Mouse (Mus musculus): Measurements from ENCODE around the gene Egfr. TPM values are rescaled to one million over a fixed set of nuclear protein-coding genes. Genes with fewer than 3 reads are reported as not detected.
A peak's percentile ranks its signal among the peaks of the same experiment; 100 is the strongest.

The Egfr gene
- total RNA-seq, 2 experiments from 2014 or later: 20.4 to 25.1 TPM

DNA sequence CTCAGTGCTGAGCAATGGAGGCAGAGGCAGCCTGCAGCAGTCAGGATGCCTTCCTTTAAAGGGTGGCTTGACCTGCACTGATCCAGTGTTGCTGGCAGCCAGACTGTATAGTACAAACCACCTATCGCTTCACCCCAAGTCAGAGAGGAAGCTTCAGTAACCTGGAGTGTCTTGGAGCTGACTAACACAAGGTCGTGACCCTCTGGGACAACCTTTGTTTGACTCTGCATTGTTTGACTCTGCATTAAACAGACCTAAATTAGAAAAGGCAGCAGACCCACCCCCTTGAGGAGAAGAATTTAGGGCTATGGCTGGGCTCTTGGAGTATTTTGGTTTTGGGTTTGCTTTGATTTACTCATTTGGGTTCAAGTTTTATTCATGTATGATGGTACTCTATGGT, 117.5 kb downstream of the Egfr start:
- intact Hi-C loops (cut with DNase I; ENCODE audit: low total_unique reads): loop anchor here (10.0 kb wide), 1 partner anchor 115 kb away; the partner anchor contains the start of gene Egfr
- DNase-seq: no peak

DNA sequence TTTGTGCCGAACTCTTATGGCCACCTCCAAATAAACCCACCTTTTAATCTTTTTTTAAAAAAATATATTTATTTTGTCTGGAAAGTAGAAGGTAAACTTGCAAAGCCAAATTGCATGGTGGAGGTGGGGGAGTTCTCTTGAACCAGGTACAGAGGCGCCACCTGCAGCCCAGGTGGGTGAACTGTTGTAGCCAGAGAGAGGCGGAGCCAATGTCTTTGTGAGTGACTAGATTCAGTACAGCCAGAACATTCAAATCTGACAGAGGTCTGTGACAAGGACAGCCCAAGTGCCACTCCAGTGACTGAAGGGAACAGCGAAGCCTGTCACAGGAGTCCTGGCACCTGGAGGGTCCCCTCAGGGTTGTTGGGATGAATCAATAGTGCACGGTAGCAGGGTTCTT, 119.1 kb downstream of the Egfr start:
- intact Hi-C loops (cut with DNase I; ENCODE audit: low total_unique reads): no loop called here

DNA sequence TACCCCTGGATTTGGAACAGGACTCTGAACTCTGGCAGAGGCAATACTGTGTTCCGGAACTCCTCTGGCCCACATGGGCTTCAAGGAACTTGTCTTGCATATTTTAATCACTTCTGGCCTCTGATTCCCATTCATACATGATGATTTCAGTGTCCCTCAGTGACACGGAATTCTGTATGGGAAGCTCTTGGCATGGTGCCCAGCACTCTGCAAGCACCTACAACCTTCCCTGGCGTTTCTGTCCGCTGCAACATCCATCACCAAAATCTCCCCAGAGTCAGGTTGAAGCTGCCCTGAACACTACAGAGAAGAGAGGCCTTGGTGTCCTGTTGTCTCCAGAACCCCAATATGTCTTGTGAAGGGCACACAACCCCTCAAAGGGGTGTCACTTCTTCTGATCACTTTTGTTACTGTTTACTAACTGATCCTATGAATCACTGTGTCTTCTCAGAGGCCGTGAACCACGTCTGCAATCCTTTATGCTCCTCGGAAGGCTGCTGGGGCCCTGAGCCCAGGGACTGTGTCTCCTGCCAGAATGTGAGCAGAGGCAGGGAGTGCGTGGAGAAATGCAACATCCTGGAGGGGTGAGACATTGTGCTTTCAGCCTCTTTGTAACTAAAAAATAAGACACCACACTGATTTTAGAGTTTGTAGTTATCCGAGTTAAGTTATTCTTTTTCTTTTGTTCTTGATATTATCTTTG, 125.8 kb downstream of the Egfr start:
- intact Hi-C loops (cut with DNase I; ENCODE audit: low total_unique reads): no loop called here
- DNase-seq: peak; percentile 22

More for the DNA sequence above, 119.1 kb downstream of the Egfr start:
- peak; percentile 13 for DNase-seq

DNA sequence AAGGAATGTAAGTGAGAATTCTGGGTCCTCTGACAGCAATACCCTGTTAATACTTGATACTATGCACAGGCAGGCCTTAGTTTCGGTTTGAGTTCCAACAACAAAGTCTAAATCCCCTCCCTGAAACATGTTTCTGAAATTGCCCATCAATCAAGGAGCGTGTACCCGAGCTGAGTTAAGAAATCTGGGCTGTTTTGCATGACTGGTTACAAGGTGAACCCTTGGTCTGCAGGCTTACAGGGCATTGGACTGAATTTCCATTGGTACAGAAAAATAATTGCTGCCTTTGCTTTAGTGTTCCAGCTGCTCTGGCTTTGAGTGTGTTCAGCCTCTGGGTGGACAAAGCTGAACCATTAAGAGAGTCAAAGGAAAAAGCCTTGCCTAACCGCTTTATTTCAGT, 129.9 kb downstream of the Egfr start:
- no peak for DNase-seq
- intact Hi-C loops (cut with DNase I; ENCODE audit: low total_unique reads): no loop called here

DNA sequence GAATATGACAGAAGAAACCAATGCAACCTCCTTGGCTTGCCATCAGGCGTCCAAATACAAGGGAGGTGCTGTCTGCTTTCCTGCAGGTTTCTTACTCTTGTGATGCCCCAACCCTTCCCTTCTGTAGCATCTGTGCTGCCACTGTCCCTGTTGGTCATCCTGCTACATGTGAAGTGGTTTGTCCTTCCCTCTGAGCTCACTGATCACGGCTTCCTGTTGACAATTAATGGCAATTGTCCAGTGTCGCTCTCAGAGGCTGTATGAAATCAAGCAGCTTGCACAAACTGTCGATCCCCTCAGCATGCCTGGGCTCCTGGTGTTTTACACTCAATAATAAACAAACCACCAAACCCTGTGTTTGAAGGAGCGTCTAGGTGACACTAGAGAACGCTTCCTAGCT, 134.1 kb downstream of the Egfr start:
- intact Hi-C loops (cut with DNase I; ENCODE audit: low total_unique reads): no loop called here
- no peak for DNase-seq

DNA sequence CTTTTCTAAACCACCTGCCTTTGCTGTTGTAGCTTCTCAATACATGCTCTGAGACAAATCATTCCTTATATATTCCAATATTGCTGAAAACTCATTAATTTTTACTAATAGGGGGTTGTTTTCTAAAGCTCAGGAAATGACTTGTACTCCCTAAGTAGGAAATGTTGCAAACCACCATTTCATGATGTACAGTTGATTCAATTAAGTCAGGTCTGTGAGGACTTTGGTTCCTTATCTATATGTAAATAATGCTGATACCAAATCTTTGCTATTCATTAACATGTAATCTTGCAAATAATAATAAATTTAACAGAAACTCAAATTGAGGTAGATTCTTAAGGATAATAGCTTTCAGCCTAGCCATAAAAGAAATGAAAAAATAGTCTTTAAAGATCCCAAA, 136.1 kb downstream of the Egfr start:
- no peak for DNase-seq
- intact Hi-C loops (cut with DNase I; ENCODE audit: low total_unique reads): no loop called here

DNA sequence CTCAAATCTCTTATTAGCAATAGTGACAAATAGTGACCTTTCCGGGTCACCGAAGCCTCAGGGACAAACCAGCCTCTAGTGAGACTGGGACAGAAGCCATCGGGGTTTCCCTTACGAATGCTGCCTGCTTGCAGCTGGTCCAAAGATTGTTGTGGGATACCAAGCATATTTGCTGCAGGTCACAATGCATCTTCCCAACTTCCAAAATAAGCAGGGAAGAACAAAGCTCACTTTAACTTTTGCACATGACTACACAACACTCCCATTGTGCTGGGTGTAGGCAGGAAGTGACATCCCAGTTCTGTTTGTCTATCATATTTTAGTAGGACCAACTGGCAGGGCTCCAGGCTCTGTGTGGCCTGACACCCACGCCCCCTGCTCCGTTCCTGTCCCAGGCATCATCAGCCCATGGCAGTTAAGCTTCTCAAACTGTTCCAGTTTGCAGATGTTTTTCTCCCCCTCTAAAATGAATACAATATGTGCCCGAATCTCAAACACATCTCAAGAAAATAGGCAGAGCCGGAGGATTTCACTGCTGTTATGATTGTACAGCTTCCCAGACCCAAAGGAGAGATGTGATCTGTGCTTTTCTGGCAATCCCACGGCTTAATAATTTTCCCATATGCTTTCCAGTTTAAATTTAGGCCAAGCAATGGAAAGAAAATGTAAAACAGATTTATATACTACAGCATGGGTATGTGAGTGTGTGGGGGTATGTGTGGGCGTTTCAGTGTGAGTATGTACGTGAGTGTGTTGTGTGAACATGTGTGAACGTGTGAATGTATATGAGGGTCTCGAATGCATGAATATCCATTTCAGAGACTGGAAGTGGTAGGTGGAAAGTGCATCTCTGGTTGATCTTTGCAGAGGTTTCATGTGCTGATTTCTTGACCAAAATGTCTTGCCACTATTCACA, 143.7 kb downstream of the Egfr start:
- intact Hi-C loops (cut with DNase I; ENCODE audit: low total_unique reads): no loop called here
- DNase-seq: peak; percentile 74

DNA sequence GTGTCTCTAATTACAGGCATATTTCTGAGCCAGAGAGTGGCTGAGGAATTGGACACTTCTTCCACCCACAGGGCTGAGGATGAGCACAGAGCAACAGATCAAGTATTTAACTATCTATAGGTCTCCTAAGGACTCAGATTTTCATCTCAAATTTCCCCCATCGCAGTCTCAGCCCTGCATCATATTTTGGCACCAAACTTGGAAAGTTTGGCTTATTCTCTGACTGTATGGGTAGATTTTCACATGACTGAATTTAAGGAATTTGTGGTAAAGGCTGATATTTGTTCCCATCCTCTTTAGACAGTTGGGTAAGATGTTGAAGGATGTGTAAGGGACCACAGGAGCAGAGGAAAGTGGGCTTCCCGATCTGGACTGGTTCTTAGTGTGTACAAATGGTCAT, 145.7 kb downstream of the Egfr start:
- intact Hi-C loops (cut with DNase I; ENCODE audit: low total_unique reads): no loop called here
- no peak for DNase-seq

DNA sequence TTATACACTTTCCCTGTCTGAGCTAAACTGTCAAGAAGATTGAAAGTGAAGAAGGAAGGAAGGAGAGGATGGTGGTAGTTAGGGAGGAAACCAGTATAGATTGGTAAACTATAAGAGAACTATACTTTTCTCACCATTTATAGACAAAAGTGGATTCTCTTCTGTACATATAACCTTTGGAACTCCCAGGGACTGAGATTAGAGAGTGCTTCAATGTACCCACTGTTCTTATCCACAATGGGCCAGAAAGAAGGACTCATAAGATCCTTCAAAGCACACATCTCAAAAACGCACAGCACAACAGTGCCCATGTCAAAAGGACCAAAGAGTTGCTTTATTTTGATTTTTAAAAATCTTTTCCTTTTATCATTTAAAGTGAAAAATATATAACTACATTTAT, 148.2 kb downstream of the Egfr start:
- DNase-seq: no peak
- intact Hi-C loops (cut with DNase I; ENCODE audit: low total_unique reads): no loop called here

DNA sequence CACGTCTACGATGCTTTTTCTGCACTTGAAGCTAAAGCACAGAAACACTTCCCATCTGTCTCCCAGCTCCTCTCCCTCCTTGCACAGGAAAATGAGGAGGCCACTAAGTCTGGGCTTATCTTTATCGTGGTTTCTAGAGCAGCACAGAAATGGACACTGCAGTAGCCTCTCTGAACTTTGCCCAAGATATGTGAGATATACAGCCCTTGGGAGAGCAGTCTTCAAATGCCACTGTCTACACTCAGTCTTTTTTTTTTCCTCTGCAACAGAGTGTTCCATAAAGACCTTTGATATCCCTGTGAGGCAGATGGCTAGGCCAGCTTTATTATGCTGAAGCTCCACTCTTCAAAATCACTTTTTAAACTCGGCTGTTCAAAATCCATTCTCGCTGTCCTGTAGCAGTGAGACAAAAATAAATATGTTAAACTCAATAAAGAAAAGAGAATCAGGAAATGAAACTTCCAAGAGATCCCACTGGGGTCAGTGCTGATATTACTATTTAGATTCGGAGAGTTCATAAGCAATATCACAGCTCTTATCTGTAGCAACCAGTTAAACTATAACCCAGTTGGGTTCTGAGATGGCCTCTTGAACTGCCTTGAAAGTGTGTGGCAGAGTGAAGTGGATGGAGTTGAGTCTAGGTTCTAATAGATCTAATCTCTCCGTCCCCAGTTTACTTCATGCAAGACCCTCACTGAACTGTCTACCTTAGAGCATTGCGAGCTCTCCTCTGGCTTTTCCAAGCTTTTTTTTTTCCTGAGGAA, 148.8 kb downstream of the Egfr start:
- DNase-seq: no peak
- intact Hi-C loops (cut with DNase I; ENCODE audit: low total_unique reads): no loop called here

DNA sequence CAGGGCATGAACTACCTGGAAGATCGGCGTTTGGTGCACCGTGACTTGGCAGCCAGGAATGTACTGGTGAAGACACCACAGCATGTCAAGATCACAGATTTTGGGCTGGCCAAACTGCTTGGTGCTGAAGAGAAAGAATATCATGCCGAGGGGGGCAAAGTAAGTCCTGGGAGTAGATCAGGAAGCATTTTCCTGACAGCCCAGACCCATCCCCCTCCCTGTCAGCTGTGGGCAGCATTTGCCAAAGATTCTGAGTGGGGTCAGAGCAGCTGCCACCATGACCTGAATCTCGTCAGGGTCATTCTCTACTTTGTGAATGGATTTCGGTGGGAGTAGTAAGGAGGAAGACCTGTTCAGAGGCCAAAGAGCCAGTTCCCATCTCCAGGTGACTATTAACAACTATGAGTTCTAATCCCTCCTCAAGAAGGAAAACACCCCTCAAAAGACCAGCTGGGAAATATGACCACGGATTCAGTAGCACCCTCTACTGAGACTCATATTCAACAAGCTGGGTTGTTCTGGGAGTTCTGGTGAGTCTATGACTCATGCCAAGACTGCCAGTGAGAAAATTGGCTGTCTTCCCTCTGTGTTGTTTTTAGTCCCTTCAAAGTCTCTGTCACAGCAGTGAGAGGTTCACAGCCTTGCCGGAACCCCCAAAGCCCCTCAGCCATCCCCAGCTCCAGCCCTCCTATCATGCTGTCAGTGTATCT, 152.5 kb downstream of the Egfr start:
- DNase-seq: peak; percentile 25
- intact Hi-C loops (cut with DNase I; ENCODE audit: low total_unique reads): no loop called here

DNA sequence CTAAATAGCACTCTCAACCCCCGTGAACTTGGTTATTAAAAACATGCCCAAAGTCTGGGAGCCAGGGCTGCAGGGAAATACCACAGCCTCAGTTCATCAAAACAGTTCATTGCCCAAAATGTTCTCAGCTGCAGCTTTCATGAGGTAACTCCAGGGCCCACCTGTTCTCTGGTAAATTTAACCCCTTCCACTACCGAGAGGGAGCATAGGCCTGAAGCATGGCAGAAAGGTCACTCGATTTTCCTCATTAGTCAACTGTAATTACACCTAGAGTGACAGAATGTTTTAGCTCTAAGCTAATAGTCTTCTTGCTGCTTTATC, 153.0 kb downstream of the Egfr start:
- no peak for DNase-seq
- intact Hi-C loops (cut with DNase I; ENCODE audit: low total_unique reads): no loop called here

DNA sequence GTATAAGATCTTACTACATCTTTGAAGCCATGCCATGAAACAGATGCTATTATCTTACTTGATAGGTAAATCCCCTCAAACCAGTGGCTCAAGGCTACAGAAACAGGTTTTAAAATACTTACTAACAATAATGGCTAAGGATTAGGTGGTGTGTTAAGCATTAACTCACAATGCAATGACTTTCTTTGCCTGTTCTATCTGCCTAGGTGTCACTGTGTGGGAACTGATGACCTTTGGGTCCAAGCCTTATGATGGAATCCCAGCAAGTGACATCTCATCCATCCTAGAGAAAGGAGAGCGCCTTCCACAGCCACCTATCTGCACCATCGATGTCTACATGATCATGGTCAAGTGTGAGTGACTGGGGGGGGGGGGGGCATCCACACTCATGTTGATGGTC, 154.5 kb downstream of the Egfr start:
- no peak for DNase-seq
- intact Hi-C loops (cut with DNase I; ENCODE audit: low total_unique reads): no loop called here

DNA sequence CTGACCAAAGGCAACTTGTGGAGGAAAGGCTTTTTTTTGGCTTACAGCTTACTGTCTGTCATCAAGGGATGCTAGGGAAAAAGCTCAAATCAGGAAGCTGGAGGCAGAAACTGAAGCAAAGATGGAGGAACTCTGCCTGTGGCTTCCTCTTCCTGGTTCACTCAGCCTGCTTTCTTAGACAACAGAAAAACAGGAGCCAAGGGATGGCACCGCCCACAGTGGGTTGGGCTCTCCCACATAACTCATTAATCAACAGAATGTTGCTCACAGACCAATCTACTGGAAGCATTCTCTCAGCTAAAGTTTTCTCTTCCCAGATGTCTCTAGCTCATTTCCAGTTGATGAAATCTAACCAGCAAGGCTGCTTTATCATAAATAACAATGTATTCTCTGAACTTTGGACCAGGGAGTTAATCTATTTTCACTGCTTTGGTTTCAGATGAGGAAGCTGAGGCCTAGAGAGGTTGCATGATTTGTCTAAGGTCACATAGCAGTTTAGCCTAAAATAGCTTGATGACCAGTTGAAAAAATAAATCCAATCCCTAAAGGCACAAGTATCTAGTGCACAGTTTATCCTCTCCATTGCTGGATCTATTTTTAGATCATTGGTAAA, 155.6 kb downstream of the Egfr start:
- no peak for DNase-seq
- intact Hi-C loops (cut with DNase I; ENCODE audit: low total_unique reads): no loop called here

DNA sequence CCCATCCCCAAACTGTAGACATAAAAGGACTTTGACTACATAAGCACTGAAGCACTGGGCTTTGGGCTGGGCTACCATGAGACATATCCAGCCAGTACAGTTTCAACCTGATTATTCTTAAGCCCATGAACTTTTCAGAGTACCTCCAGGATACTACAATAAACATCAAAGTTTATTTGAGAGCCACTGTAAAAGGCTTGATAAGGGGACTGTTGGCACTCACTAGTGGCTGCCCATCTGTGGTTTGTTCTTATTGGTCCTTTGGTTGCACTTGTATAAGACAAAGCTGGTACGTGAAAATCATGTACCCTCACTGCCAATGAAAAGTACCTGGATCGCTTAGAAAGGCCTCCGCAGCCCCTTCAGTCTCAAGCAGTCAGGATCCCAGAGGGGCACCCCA, 162.8 kb downstream of the Egfr start:
- no peak for DNase-seq
- intact Hi-C loops (cut with DNase I; ENCODE audit: low total_unique reads): no loop called here

DNA sequence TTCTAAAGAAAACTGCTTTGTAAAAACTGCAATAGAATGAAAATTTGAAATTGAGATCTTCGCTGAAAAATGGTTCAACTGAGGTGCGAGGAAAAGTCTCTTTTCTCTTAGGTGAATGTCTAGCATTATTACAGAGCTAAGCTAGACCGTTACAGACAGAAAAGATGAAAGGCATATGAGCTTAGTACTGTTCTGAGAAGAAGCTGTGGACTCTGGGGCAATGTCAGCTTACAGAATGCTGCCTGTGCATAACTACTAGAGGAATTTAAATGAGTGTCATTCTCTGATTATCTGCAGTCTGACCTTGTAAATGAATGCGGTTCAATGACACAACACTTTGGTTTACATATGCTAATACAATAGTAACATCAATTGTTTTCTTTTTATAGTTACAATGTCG, 163.8 kb downstream of the Egfr start:
- DNase-seq: no peak
- intact Hi-C loops (cut with DNase I; ENCODE audit: low total_unique reads): no loop called here

DNA sequence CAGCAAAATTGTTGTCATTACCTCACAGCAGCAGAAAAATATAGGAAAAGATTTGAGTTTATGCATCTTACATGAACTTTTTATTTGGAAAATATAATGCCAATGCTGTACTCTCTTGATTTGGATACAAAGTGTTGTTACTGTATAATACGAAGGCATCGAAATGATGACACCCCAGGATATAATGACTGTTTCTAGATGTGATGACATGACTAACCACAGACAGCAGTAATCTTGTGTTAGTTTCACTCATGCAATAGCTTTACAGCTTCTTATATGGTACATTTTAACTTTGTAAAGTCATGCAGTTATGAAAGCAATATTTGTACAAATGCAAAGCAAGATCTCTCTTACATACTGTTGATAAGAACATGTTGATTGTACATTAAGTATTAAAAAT, 165.5 kb downstream of the Egfr start:
- intact Hi-C loops (cut with DNase I; ENCODE audit: low total_unique reads): no loop called here
- no peak for DNase-seq

DNA sequence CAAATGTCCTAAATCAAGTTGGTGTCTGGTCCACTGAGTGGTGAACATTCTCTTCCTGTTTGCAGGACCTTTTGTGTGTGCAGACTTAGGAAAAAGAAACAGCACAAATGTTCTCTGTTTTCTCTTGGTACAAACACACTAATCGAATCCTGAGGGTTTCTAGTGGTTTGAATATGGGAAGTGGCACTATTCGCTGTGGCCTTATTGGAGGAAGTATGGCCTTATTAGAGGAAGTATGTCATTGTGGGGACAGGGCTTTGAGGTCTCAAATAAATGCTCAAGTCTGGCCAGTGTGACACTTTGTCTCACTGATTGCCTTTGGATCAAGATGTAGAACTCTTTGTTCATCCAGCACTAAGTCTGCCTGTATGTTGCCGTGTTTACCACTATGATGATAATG, 180.2 kb downstream of the Egfr start:
- intact Hi-C loops (cut with DNase I; ENCODE audit: low total_unique reads): no loop called here

DNA sequence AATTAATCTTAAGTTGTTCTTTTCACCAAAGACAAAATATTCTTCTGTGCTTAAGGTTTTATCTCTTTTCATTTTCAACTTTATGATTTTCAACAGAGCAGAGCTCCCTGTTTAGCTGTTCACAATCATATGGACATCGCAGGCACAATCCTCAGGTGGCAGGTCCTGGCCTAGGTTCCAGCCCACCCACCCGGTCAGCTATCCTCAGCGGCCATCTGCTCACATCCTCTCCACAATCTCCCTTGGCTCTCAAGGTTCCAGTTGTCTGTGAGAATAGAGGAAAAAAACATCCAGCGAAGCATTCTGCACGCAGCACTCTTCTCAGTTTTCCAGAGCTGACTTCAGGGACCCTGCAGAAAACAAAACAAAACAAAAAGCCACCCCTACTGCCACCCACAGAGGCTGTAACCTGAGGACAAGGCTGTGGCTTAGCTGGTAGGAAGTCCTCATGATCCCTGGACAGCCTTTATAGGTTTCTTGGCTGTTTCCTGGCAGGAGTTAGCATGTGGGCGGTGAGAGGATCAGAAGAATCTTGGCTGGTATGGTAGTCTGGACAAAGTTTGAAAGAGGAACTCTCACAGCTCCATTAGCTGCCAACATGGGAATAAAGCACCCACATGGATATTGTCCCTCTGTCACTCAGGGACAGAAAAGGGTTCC, 183.7 kb downstream of the Egfr start:
- intact Hi-C loops (cut with DNase I; ENCODE audit: low total_unique reads): no loop called here
- peak; percentile 52 for DNase-seq

More for the DNA sequence above, 180.2 kb downstream of the Egfr start:
- DNase-seq: no peak
